Mouse (Mus musculus): Measurements from ENCODE around the gene Tmc7. TPM values are rescaled to one million over a fixed set of nuclear protein-coding genes. Genes with fewer than 3 reads are reported as not detected.

The Tmc7 gene
- total RNA-seq, 1 experiment from 2014 or later = not detected

- no peak for ATAC-seq (replicated peaks; ENCODE audit: insufficient number of reproducible peaks, low FRiP score, low TSS enrichment, poor library complexity, severe bottlenecking)
Observed at GRCm38 (mm10) chr7:118593567-118594407, 9.3 kb upstream of the Tmc7 start.

GRCm38 (mm10) chr7:118592146-118592545 lies 7.6 kb upstream of the Tmc7 start:
- no peak for ATAC-seq (replicated peaks; ENCODE audit: insufficient number of reproducible peaks, low FRiP score, low TSS enrichment, poor library complexity, severe bottlenecking)

DNA sequence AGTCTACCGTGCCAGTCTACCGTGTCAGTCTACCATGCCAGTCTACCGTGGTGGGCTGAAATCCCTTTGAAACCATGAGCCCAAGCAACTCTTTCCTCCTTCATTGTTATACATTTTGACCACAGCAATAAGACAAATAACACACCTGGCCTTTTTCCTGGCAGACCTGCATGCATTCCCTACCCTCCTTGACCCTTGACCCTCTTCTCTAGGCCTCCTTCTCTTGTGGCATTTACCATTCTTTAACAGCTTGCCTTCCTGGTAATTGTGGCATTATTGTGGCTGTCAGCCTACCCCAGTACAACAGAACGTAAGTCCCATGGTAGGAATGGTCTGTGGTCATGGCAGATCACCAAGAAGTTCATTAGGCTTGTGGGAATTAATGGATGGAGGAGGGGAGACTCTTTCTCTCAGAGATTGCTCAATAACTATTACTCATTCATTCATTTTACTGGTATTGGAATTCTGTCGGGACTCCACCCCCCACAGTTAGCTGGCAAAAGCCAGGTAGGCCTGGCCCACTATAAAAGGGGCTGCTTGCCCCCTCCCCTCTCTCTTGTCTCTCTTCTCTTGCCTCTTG lies 6.3 kb upstream of the Tmc7 start:
- no peak for ATAC-seq (replicated peaks; ENCODE audit: insufficient number of reproducible peaks, low FRiP score, low TSS enrichment, poor library complexity, severe bottlenecking)

- no peak for ATAC-seq (replicated peaks; ENCODE audit: insufficient number of reproducible peaks, low FRiP score, low TSS enrichment, poor library complexity, severe bottlenecking)
Observed at GRCm38 (mm10) chr7:118585856-118586255, 1.3 kb upstream of the Tmc7 start.

DNA sequence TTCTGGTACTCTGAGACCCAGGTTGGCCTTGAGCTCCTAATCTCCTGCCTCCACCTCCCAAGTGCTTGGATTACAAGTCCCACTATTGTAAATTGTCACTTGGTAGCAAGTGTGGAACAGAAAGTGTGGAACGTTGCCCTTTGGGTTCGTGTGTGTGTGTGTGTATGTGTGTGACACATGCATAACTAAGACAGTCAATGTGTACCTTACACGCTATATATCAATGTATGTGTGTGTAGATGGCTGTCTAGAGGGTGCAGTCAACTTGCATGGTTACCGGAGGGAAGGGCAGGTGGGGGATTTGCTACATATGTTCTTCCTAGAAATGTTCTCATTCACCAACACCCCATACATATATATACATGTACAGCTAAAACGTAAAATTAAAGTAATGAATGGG lies 390 bp upstream of the Tmc7 start:
- ATAC-seq (replicated peaks; ENCODE audit: insufficient number of reproducible peaks, low FRiP score, low TSS enrichment, poor library complexity, severe bottlenecking) = no peak

DNA sequence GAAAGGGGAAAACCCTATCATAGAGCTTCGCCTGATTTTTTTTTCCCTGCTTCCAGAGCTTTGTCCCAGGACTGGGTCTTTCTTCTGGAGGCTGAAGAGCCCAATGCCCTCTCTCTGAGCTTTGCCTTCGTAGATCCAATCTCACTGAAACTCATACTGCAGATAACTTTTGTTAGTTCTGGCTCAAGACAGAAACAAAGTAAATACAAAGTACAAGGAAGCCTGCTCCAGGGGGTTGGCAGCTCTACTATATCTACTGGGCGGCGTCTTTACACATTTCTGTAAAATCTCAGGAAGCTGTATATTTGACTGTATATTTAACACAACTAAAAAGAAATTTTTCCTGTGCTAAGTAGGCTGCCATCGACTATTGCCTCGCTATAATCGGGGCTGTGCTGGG lies 715 bp downstream of the Tmc7 start:
- no peak for ATAC-seq (replicated peaks; ENCODE audit: insufficient number of reproducible peaks, low FRiP score, low TSS enrichment, poor library complexity, severe bottlenecking)

DNA sequence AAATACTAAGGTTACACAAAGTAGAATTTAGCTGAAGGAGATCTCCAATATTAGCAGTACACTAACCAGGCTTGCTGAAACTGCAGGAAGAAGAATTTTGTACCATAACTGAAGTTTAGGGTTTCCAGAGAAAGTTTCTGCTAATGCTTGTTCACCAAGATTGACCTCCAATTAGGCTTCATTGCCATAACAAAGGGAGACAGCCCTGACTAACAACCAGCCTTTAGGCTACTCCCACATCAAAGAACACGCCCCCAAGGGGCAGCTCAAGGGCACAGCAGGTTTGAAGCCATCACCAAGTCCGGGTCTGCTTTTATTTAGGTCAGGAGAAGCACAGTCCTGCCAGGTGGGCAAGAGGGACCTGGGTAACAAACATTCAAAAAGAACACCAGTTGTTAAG lies 4.6 kb downstream of the Tmc7 start:
- no peak for ATAC-seq (replicated peaks; ENCODE audit: insufficient number of reproducible peaks, low FRiP score, low TSS enrichment, poor library complexity, severe bottlenecking)

GRCm38 (mm10) chr7:118578269-118578668 lies 6.3 kb downstream of the Tmc7 start:
- no peak for ATAC-seq (replicated peaks; ENCODE audit: insufficient number of reproducible peaks, low FRiP score, low TSS enrichment, poor library complexity, severe bottlenecking)

GRCm38 (mm10) chr7:118572039-118572438 lies 12.5 kb downstream of the Tmc7 start:
- ATAC-seq (replicated peaks; ENCODE audit: insufficient number of reproducible peaks, low FRiP score, low TSS enrichment, poor library complexity, severe bottlenecking) = no peak

- ATAC-seq (replicated peaks; ENCODE audit: insufficient number of reproducible peaks, low FRiP score, low TSS enrichment, poor library complexity, severe bottlenecking) = no peak
Observed at GRCm38 (mm10) chr7:118571350-118571749, 13.2 kb downstream of the Tmc7 start.

GRCm38 (mm10) chr7:118569121-118569543 lies 15.4 kb downstream of the Tmc7 start:
- no peak for ATAC-seq (replicated peaks; ENCODE audit: insufficient number of reproducible peaks, low FRiP score, low TSS enrichment, poor library complexity, severe bottlenecking)

DNA sequence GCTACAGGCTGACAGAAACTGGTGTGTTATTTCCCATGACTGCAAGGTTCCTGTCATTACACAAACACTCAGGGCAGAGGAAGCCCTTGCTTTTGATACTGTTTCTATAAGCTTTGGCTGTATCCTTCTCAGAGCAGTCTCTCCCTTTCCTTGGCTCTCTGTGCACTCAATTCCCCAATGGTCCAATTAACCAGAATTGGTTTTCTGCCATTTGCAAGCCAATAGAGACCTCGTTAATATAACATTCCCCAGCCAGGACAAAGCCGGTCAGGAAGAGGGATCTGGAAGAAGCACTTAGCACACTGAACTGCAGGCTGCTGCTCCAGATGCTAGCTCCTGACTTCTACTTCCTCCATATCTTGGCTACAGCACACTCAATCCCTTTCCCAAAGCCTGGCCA lies 30.2 kb downstream of the Tmc7 start:
- ATAC-seq (replicated peaks; ENCODE audit: insufficient number of reproducible peaks, low FRiP score, low TSS enrichment, poor library complexity, severe bottlenecking) = no peak

GRCm38 (mm10) chr7:118553881-118554280 lies 30.7 kb downstream of the Tmc7 start:
- no peak for ATAC-seq (replicated peaks; ENCODE audit: insufficient number of reproducible peaks, low FRiP score, low TSS enrichment, poor library complexity, severe bottlenecking)

- no peak for ATAC-seq (replicated peaks; ENCODE audit: insufficient number of reproducible peaks, low FRiP score, low TSS enrichment, poor library complexity, severe bottlenecking)
Observed at GRCm38 (mm10) chr7:118547451-118547850, 37.1 kb downstream of the Tmc7 start.

GRCm38 (mm10) chr7:118544128-118544527 lies 40.4 kb downstream of the Tmc7 start:
- ATAC-seq (replicated peaks; ENCODE audit: insufficient number of reproducible peaks, low FRiP score, low TSS enrichment, poor library complexity, severe bottlenecking) = no peak

DNA sequence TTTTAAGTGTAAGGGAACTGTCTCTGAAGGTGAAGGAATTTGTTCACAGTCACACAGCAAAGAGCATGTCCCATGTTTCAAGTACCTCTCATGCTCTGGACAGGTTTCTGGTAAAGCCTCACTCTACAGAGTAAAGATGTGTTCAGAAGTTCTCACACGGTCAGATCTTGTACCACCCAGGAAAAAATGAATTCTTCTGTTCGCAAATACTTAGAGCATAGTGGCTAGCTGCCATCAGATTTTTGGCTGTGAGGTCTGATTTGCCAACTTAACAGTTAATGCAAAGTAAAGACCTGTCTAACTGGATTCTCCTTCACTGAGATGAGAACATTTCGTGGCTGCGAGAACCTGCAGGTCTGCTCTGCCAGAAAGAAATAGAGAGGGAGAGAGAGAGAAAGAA lies 49.5 kb downstream of the Tmc7 start:
- ATAC-seq (replicated peaks; ENCODE audit: insufficient number of reproducible peaks, low FRiP score, low TSS enrichment, poor library complexity, severe bottlenecking) = no peak

DNA sequence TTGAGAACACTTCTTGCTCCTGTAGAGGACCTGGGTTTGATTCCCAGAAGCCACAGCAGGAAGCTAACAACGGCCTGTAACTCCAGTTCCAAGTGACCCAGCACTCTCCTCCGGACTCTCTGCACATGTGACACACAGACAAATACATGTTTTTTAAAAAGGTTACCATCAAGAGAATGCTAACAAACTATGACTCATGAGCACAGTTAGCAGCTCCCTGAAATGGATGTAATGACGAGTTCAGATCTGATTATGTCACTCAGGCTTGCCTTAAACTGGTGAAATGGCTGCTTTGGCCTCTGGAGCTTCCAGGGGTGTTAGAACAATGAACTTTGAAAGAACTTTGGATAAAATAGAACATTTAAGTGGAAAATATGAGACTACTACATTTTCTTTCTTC lies 50.2 kb downstream of the Tmc7 start:
- ATAC-seq (replicated peaks; ENCODE audit: insufficient number of reproducible peaks, low FRiP score, low TSS enrichment, poor library complexity, severe bottlenecking) = no peak

DNA sequence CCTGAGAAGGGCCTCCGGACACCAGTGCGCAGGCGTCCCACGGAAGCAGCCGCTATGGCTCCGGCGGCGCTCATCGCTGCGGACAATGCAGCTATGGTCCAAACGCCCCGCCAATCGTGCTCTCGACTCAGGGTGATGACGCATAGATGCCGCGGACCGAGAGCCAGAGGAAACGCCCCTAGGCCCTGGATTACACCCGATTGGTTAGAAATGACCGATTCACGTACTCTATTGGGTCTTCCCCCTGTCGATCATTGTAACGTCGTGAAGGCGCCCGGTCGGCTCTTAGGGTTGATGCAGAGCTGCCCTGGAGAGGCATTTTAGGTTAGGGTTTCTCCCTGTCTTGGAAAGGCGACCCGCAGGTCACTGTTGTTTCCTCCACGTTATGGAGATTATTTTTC lies 51.4 kb downstream of the Tmc7 start, which contains the start of gene Coq7:
Gene Coq7, minus strand, starts transcription at position 179 of the 401 bp plus-strand sequence.
- peak; percentile 98 for ATAC-seq (replicated peaks; ENCODE audit: insufficient number of reproducible peaks, low FRiP score, low TSS enrichment, poor library complexity, severe bottlenecking)

DNA sequence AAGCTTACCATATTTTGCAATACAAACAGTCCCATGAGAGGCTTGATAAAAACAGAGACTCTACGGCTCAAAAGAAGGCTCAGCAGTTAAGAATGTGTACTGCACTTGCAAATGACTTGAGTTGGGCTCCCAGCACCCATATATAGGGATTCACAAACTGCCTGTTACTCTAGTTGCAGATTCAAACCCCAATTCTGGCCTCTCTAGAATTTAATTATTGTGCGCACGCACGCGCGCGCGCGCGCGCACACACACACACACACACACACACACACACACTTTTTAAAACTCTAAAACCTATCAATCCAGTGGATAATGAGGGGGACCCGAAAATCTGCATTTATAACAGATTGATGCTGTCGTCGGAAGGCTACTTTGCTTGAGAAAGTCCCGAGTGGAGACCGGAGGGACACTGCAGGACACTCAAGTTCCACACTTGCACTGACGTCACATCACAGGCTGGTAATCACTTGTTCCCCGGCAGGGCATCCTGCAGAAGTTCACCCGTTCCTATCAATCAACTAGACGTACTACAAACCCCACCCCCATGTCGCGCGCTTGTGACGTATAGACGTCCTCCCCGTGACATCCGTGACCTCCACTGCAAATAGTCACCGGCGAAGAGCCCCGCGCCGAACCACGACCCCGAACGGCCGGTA lies 51.9 kb downstream of the Tmc7 start:
- ATAC-seq (replicated peaks; ENCODE audit: insufficient number of reproducible peaks, low FRiP score, low TSS enrichment, poor library complexity, severe bottlenecking) = peak; percentile 91

DNA sequence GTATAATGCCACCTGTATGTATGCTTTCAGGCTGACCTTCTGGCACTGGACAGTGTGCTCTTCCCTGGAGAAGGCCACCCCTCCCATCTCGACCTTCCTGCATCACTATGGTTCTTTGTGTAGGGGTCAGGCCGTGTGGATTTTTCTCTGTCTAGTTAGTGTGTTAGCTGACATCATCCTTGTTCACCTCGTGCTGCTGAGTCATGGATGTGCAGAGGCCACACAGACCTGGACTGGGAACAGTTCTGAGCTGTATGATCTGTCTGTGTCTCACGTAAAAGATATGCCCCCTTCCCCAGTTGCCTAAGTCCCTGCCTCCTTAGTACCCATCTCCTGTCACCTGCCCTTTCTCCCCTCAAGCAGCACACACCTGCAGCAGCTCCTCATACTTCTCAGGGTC lies 57.6 kb downstream of the Tmc7 start:
- no peak for ATAC-seq (replicated peaks; ENCODE audit: insufficient number of reproducible peaks, low FRiP score, low TSS enrichment, poor library complexity, severe bottlenecking)
